In the genomic region with DNA sequence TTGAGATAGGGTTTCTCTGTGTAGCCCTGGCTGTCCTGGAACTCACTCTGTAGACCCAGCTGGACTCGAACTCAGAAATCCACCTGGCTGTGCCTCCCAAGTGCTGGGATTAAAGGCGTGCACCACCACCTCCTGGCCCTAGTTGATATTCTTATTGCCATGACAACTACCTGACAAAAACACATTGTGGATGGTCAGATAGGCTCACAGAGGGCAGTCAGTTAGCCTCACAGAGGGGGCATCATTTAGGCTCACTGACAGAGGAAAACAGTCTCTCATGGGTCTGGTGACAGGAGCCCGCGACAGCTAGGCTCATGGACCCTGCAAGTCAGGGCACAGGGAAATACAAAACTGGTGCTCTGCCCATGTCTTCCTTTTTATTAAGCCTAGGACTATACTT, we compare ENCODE assay signal across 32 mouse cellular contexts. TPM values are rescaled to one million over a fixed set of nuclear protein-coding genes. Genes with fewer than 3 reads are reported as not detected.
DNase-seq lines count a peak whose midpoint lies in the region; ATAC-seq and TF ChIP-seq lines count a peak whose summit lies in the region.
"Had no signal": no experiment of that assay in that cellular context is flagged by ENCODE, and none has a peak within 500 bp of the region (broad histone marks: within the 10 kb centered on the region; RNA-seq: fewer than 3 reads in every experiment).

No protein-coding gene starts in this region.

- H3K9me3 ChIP-seq in liver, embryonic 11.5 days (ENCODE audit: control insufficient read depth, low read length), result no peaks in the 10 kb centered on the region
- no peaks in the 10 kb centered on the region for H3K9me3 ChIP-seq in liver, embryonic 13.5 days (replicated peaks)
- no peaks in the 10 kb centered on the region for H3K9me3 ChIP-seq in intestine, postnatal 0 days (ENCODE audit: control insufficient read depth)
- H3K9me3 ChIP-seq: embryonic facial prominence, embryonic 10.5 days; embryonic facial prominence, embryonic 13.5 days; forebrain, embryonic 12.5 days; forebrain, embryonic 15.5 days; G1E; heart, embryonic 12.5 days; heart, embryonic 15.5 days; hindbrain, embryonic 10.5 days; hindbrain, embryonic 13.5 days had no signal

- TF ChIP-seq CTCF in gastrocnemius, adult 2 months (IDR thresholded peaks at IDR 0.05), result no peak
- TF ChIP-seq CTCF in intestine, postnatal 0 days (IDR thresholded peaks at IDR 0.05; ENCODE audit: low read depth), result no peak

- no peak for DNase-seq in liver, embryonic 11.5 days (ENCODE audit: low spot score)
- DNase-seq in liver, result no peak
- no peak for DNase-seq in liver, embryonic 13.5 days
- no peak for DNase-seq in gastrocnemius, adult 2 months
- DNase-seq: adrenal gland, postnatal 10 days; adrenal gland, postnatal 36 days; B cell, adult 2 months; cerebellum, adult 18-20 months; cerebellum, adult 9-10 months; cerebellum, postnatal 25 days; embryo, embryonic 11 days; gastrocnemius, postnatal 10 days; gastrocnemius, postnatal 36 days; heart, postnatal 10 days; heart, postnatal 36 days had no signal

- no peaks in the 10 kb centered on the region for H3K36me3 ChIP-seq in liver, embryonic 11.5 days (ENCODE audit: control insufficient read depth, insufficient read depth, low read length)
- H3K36me3 ChIP-seq in liver, embryonic 13.5 days, result no peaks in the 10 kb centered on the region
- H3K36me3 ChIP-seq in intestine, postnatal 0 days (ENCODE audit: control insufficient read depth, insufficient read depth), result no peaks in the 10 kb centered on the region
- H3K36me3 ChIP-seq: embryonic facial prominence, embryonic 10.5 days; embryonic facial prominence, embryonic 13.5 days; forebrain, embryonic 12.5 days; forebrain, embryonic 15.5 days; G1E; heart, embryonic 12.5 days; heart, embryonic 15.5 days; hindbrain, embryonic 10.5 days; hindbrain, embryonic 13.5 days had no signal

- intact Hi-C loops in gastrocnemius, adult 2 months (cut with DNase I), result no loop called here

- no peak overlapping the region for H3K4me2 ChIP-seq in liver, embryonic 11.5 days
- no peak overlapping the region for H3K4me2 ChIP-seq in liver, embryonic 13.5 days
- H3K4me2 ChIP-seq in intestine, postnatal 0 days (replicated peaks; ENCODE audit: low read depth), result no peak overlapping the region
- H3K4me2 ChIP-seq: embryonic facial prominence, embryonic 13.5 days; forebrain, embryonic 12.5 days; forebrain, embryonic 15.5 days; heart, embryonic 12.5 days; heart, embryonic 15.5 days; hindbrain, embryonic 13.5 days had no signal

- peak; percentile 61 for ATAC-seq in liver, embryonic 11.5 days (replicated peaks; ENCODE audit: low FRiP score)
- 0 out of 2 replicates have a peak, but pooled peaks have one; percentile 22 for ATAC-seq in common myeloid progenitor, adult 5-6 weeks (replicated peaks; ENCODE audit: low read depth, poor library complexity, severe bottlenecking)
- ATAC-seq in liver, embryonic 13.5 days (ENCODE audit: low read depth), result peak; percentile 47; the same call in 1 of the 2 replicates
- peak; percentile 82 for ATAC-seq in megakaryocyte-erythroid progenitor cell, adult 5-6 weeks (replicated peaks; ENCODE audit: low FRiP score, low TSS enrichment, poor library complexity, severe bottlenecking)
- no peak for ATAC-seq in intestine, postnatal 0 days
- ATAC-seq: forebrain, embryonic 15.5 days; hindbrain, embryonic 16.5 days; Patski had no signal

- no peaks in the 10 kb centered on the region for H3K27me3 ChIP-seq in liver, embryonic 11.5 days (replicated peaks; ENCODE audit: control insufficient read depth, insufficient read depth, low read length)
- no peaks in the 10 kb centered on the region for H3K27me3 ChIP-seq in liver, embryonic 13.5 days
- H3K27me3 ChIP-seq in intestine, postnatal 0 days (replicated peaks; ENCODE audit: control insufficient read depth, insufficient read depth, low read length), result no peaks in the 10 kb centered on the region; the same call in 1 of the 2 replicates
- H3K27me3 ChIP-seq: CH12.LX; embryonic facial prominence, embryonic 13.5 days; forebrain, embryonic 12.5 days; forebrain, embryonic 15.5 days; heart, embryonic 12.5 days; heart, embryonic 15.5 days; hindbrain, embryonic 13.5 days had no signal

- no peaks in the 10 kb centered on the region for H3K4me1 ChIP-seq in liver, embryonic 11.5 days (replicated peaks; ENCODE audit: control insufficient read depth, insufficient read depth, low read length)
- no peaks in the 10 kb centered on the region for H3K4me1 ChIP-seq in liver, embryonic 13.5 days (replicated peaks)
- no peaks in the 10 kb centered on the region for H3K4me1 ChIP-seq in intestine, postnatal 0 days (replicated peaks; ENCODE audit: control insufficient read depth, insufficient read depth, low read length)
- H3K4me1 ChIP-seq: embryonic facial prominence, embryonic 10.5 days; embryonic facial prominence, embryonic 13.5 days; forebrain, embryonic 12.5 days; forebrain, embryonic 15.5 days; heart, embryonic 12.5 days; heart, embryonic 15.5 days; hindbrain, embryonic 10.5 days; hindbrain, embryonic 13.5 days had no signal

- H3K9ac ChIP-seq in liver, embryonic 11.5 days (ENCODE audit: low read depth, low read length), result no peak overlapping the region
- H3K9ac ChIP-seq in liver, embryonic 13.5 days, result no peak overlapping the region
- H3K9ac ChIP-seq in intestine, postnatal 0 days (ENCODE audit: low read depth, low read length), result no peak overlapping the region
- H3K9ac ChIP-seq: embryonic facial prominence, embryonic 13.5 days; forebrain, embryonic 12.5 days; forebrain, embryonic 15.5 days; heart, embryonic 12.5 days; heart, embryonic 15.5 days; hindbrain, embryonic 13.5 days had no signal

- 64% methylated on average over 4 of the region's 4 CpGs for WGBS in liver, embryonic 11.5 days
- WGBS in liver, embryonic 13.5 days (ENCODE audit: insufficient replicate concordance), result 50% methylated on average over 4 of the region's 4 CpGs
- WGBS in intestine, postnatal 0 days, result 81% methylated on average over 4 of the region's 4 CpGs

- H3K27ac ChIP-seq in liver, embryonic 11.5 days (ENCODE audit: low read depth, low read length), result no peak overlapping the region
- H3K27ac ChIP-seq in liver, embryonic 13.5 days, result no peak overlapping the region
- H3K27ac ChIP-seq in gastrocnemius, adult 2 months, result no peak overlapping the region
- no peak overlapping the region for H3K27ac ChIP-seq in intestine, postnatal 0 days (ENCODE audit: low read depth, low read length)
- H3K27ac ChIP-seq: embryonic facial prominence, embryonic 10.5 days; embryonic facial prominence, embryonic 13.5 days; forebrain, embryonic 12.5 days; forebrain, embryonic 15.5 days; heart, embryonic 15.5 days; hindbrain, embryonic 10.5 days; hindbrain, embryonic 13.5 days had no signal

- H3K4me3 ChIP-seq in liver, embryonic 11.5 days (ENCODE audit: low read depth, low read length), result no peak overlapping the region
- no peak overlapping the region for H3K4me3 ChIP-seq in liver, embryonic 13.5 days (replicated peaks)
- no peak overlapping the region for H3K4me3 ChIP-seq in gastrocnemius, adult 2 months
- no peak overlapping the region for H3K4me3 ChIP-seq in intestine, postnatal 0 days (ENCODE audit: low read depth, low read length)
- H3K4me3 ChIP-seq: embryonic facial prominence, embryonic 10.5 days; embryonic facial prominence, embryonic 13.5 days; erythroblast, embryonic 14.5 days; forebrain, embryonic 12.5 days; forebrain, embryonic 15.5 days; heart, embryonic 12.5 days; heart, embryonic 15.5 days; hindbrain, embryonic 10.5 days; hindbrain, embryonic 13.5 days had no signal

RNA-seq across cellular contexts. Expression of a gene that starts 1.6 kb away (rescaled TPM):
- not detected in 2 replicates for polyA plus RNA-seq in liver, embryonic 11.5 days (2014; fragmentation: Nextera tagmentation; extraction: Ambion mirVana)
- total RNA-seq in common myeloid progenitor, adult 5-6 weeks (2017), result not detected in 2 replicates
- polyA plus RNA-seq in liver, embryonic 13.5 days (2015; fragmentation: Nextera tagmentation; extraction: Ambion mirVana), result not detected in 2 replicates
- total RNA-seq in megakaryocyte-erythroid progenitor cell, adult 5-6 weeks (2014; fragmentation: Nextera tagmentation), result not detected in 2 replicates
- not detected in 2 replicates for total RNA-seq in megakaryocyte-erythroid progenitor cell, adult 5-6 weeks (2017)
- total RNA-seq in gastrocnemius, adult 2 months (2021), result not detected
- polyA plus RNA-seq in intestine, postnatal 0 days (2015; fragmentation: Nextera tagmentation; extraction: Ambion mirVana), result 0.08 TPM in 1 of 2 replicates, not detected in the other
- total RNA-seq: gastrocnemius, postnatal 10 days; gastrocnemius, postnatal 36 days; granulocyte monocyte progenitor cell, adult 5-6 weeks; heart, postnatal 10 days; heart, postnatal 36 days had no signal
- polyA plus RNA-seq: embryonic facial prominence, embryonic 10.5 days; embryonic facial prominence, embryonic 13.5 days; erythroblast, embryonic 14.5 days; heart, embryonic 12.5 days; heart, embryonic 15.5 days; Patski had no signal

RNA-seq across cellular contexts. Expression of a gene that starts 24.2 kb away (rescaled TPM):
- 154 and 168 TPM in 2 replicates for polyA plus RNA-seq in liver, embryonic 11.5 days (2014; fragmentation: Nextera tagmentation; extraction: Ambion mirVana)
- total RNA-seq in common myeloid progenitor, adult 5-6 weeks (2017), result 309 and 328 TPM in 2 replicates
- polyA plus RNA-seq in liver, embryonic 13.5 days (2015; fragmentation: Nextera tagmentation; extraction: Ambion mirVana), result 105 and 116 TPM in 2 replicates
- total RNA-seq in megakaryocyte-erythroid progenitor cell, adult 5-6 weeks (2014; fragmentation: Nextera tagmentation), result 160 and 166 TPM in 2 replicates
- total RNA-seq in megakaryocyte-erythroid progenitor cell, adult 5-6 weeks (2017), result 303 and 354 TPM in 2 replicates
- total RNA-seq in gastrocnemius, adult 2 months (2021), result 10 to 100 TPM; 20.0 to 23.0 TPM
- 91.7 and 92.2 TPM in 2 replicates for polyA plus RNA-seq in intestine, postnatal 0 days (2015; fragmentation: Nextera tagmentation; extraction: Ambion mirVana)

RNA-seq across cellular contexts. Expression of a gene that starts 56.1 kb away (rescaled TPM):
- polyA plus RNA-seq in liver, embryonic 11.5 days (2014; fragmentation: Nextera tagmentation; extraction: Ambion mirVana), result 12.4 and 14.7 TPM in 2 replicates
- 8.9 and 13.0 TPM in 2 replicates for total RNA-seq in common myeloid progenitor, adult 5-6 weeks (2017)
- 2.1 and 2.2 TPM in 2 replicates for polyA plus RNA-seq in liver, embryonic 13.5 days (2015; fragmentation: Nextera tagmentation; extraction: Ambion mirVana)
- 22.4 and 38.2 TPM in 2 replicates for total RNA-seq in megakaryocyte-erythroid progenitor cell, adult 5-6 weeks (2014; fragmentation: Nextera tagmentation)
- total RNA-seq in megakaryocyte-erythroid progenitor cell, adult 5-6 weeks (2017), result 11.7 and 15.7 TPM in 2 replicates
- 10 to 100 TPM; 24.8 to 32.8 TPM for total RNA-seq in gastrocnemius, adult 2 months (2021)
- polyA plus RNA-seq in intestine, postnatal 0 days (2015; fragmentation: Nextera tagmentation; extraction: Ambion mirVana), result 3.3 and 3.5 TPM in 2 replicates

Comparison
In these comparisons a context has a peak if more than half of its experiments do, and no peak if none do; other contexts are left out.
1. RNA of a gene that starts 24.2 kb away (total RNA-seq): 309 to 328 TPM in common myeloid progenitor, adult 5-6 weeks and 160 to 354 TPM in megakaryocyte-erythroid progenitor cell, adult 5-6 weeks; 20.0 to 23.0 TPM in gastrocnemius, adult 2 months; every median in the first group is over 4 times any median in the second.